Comparison of ENCODE assay signal across 24 mouse cellular contexts in genomic region chr7:76466427-76466826, GRCm38 (mm10).
A peak's percentile ranks its signal among the peaks of the same experiment; 100 is the strongest.
DNase-seq lines count a peak whose midpoint lies in the region; ATAC-seq and TF ChIP-seq lines count a peak whose summit lies in the region.
"Had no signal": no experiment of that assay in that cellular context is flagged by ENCODE, and none has a peak within 500 bp of the region (broad histone marks: within the 10 kb centered on the region; RNA-seq: fewer than 3 reads in every experiment).

No protein-coding gene starts in this region.

- no peaks in the 10 kb centered on the region for H3K27me3 ChIP-seq in CH12.LX (replicated peaks)
- H3K27me3 ChIP-seq in MEL (ENCODE audit: control insufficient read depth in 1 of 2, insufficient read depth in 2 of 2, low read length in 2 of 2), result no peaks in the 10 kb centered on the region
- no peaks in the 10 kb centered on the region for H3K27me3 ChIP-seq in myocyte (ENCODE audit: control insufficient read depth, insufficient read depth, insufficient read length)
- no peaks in the 10 kb centered on the region for H3K27me3 ChIP-seq in kidney, embryonic 16.5 days (ENCODE audit: insufficient read depth, low read length)
- H3K27me3 ChIP-seq: Patski had no signal

- no peak overlapping the region for H3ac ChIP-seq in myocyte (ENCODE audit: control insufficient read depth, insufficient read length)

- TF ChIP-seq EP300 in CH12.LX (IDR thresholded peaks at IDR 0.05; ENCODE audit: low read length) (no peak), MEL (IDR thresholded peaks at IDR 0.05; ENCODE audit: low read depth in 1 of 2, low read length in 2 of 2) (no peak; a peak in 1 of 4 replicates)

- H3K79me2 ChIP-seq in CH12.LX (replicated peaks; ENCODE audit: control insufficient read depth, extremely low read depth, insufficient read depth, poor library complexity, severe bottlenecking) (no peaks in the 10 kb centered on the region), MEL (ENCODE audit: control insufficient read depth, insufficient read depth, low read length, poor library complexity) (no peaks in the 10 kb centered on the region), myocyte (ENCODE audit: control insufficient read depth, insufficient read depth) (no peaks in the 10 kb centered on the region)

- H3K9me3 ChIP-seq in CH12.LX (replicated peaks; ENCODE audit: low read length), result no peaks in the 10 kb centered on the region
- no peaks in the 10 kb centered on the region; the same call in 1 of the 2 replicates for H3K9me3 ChIP-seq in MEL (replicated peaks; ENCODE audit: insufficient read depth, low read length)
- H3K9me3 ChIP-seq in kidney, embryonic 16.5 days (ENCODE audit: low read length), result no peaks in the 10 kb centered on the region
- H3K9me3 ChIP-seq: G1E had no signal

- TF ChIP-seq RAD21 in CH12.LX (IDR thresholded peaks at IDR 0.05; ENCODE audit: low read depth, low read length) (no peak), MEL (IDR thresholded peaks at IDR 0.05; ENCODE audit: low read depth, low read length) (no peak)

- WGBS in kidney, embryonic 16.5 days, result 73% methylated on average over 2 of the region's 2 CpGs

- no peak for ATAC-seq in kidney, embryonic 16.5 days (ENCODE audit: low FRiP score, low TSS enrichment)
- ATAC-seq: activated CD4-positive, CD25-positive, alpha-beta regulatory T cell, adult 4 months; CD4-positive, CD25-positive, alpha-beta regulatory T cell, adult 4 months; Patski had no signal

- H3K9ac ChIP-seq in CH12.LX (ENCODE audit: insufficient read depth, low read depth) (no peak overlapping the region), MEL (ENCODE audit: control insufficient read depth, low read depth, low read length, poor library complexity, severe bottlenecking) (no peak overlapping the region)
- H3K9ac ChIP-seq in kidney, embryonic 16.5 days (replicated peaks; ENCODE audit: low read length), result no peak overlapping the region

- dilution Hi-C loops in CH12.LX (cut with MboI; ENCODE audit: extremely low pct_ligation_motif_present, extremely low pct_unique_long_range_greater_than_20kb, low sequenced_read_pairs), result no loop called here

- H3K36me3 ChIP-seq in CH12.LX (replicated peaks in 1 of 2; ENCODE audit: control insufficient read depth in 1 of 2, insufficient read depth in 1 of 2, low read length in 1 of 2) (no peaks in the 10 kb centered on the region), MEL (ENCODE audit: control insufficient read depth in 1 of 2, insufficient read depth in 2 of 2, low read length in 2 of 2) (no peaks in the 10 kb centered on the region), myocyte (ENCODE audit: control insufficient read depth, insufficient read depth) (no peaks in the 10 kb centered on the region)
- H3K36me3 ChIP-seq in kidney, embryonic 16.5 days (ENCODE audit: insufficient read depth, low read length), result no peaks in the 10 kb centered on the region
- H3K36me3 ChIP-seq: G1E had no signal

- TF ChIP-seq CTCF in CH12.LX (conservative IDR thresholded peaks at IDR 0.05 in 1 of 2, IDR thresholded peaks at IDR 0.05 in 1 of 2; ENCODE audit: low read depth in 2 of 2, low read length in 2 of 2), result no peak
- TF ChIP-seq CTCF in MEL (IDR thresholded peaks at IDR 0.05 in 2 of 3, conservative IDR thresholded peaks at IDR 0.05 in 1 of 3; ENCODE audit: control insufficient read depth in 1 of 3, insufficient read depth in 1 of 3, low read depth in 2 of 3, low read length in 3 of 3, poor library complexity in 1 of 3, severe bottlenecking in 1 of 3), result no peak

- no peak for TF ChIP-seq POLR2A in CH12.LX (IDR thresholded peaks at IDR 0.05; ENCODE audit: low read depth, low read length)
- TF ChIP-seq POLR2A in MEL (IDR thresholded peaks at IDR 0.05; ENCODE audit: control insufficient read depth in 1 of 2, insufficient read depth in 1 of 2, low read depth in 1 of 2, low read length in 2 of 2, poor library complexity in 1 of 2), result no peak
- TF ChIP-seq POLR2A in myocyte (IDR thresholded peaks at IDR 0.05; ENCODE audit: insufficient read length, low read depth), result no peak

- H3K27ac ChIP-seq in CH12.LX (ENCODE audit: insufficient read depth, low read depth) (no peak overlapping the region), MEL (ENCODE audit: control insufficient read depth, low read depth, low read length) (no peak overlapping the region)
- no peak overlapping the region for H3K27ac ChIP-seq in kidney, embryonic 16.5 days (ENCODE audit: low read length)

- no peak overlapping the region for H3K4me2 ChIP-seq in CH12.LX (ENCODE audit: insufficient read depth, low read depth, poor library complexity, severe bottlenecking)
- no peak overlapping the region for H3K4me2 ChIP-seq in myocyte (ENCODE audit: low read depth)
- no peak overlapping the region for H3K4me2 ChIP-seq in kidney, embryonic 16.5 days (replicated peaks; ENCODE audit: low read depth, low read length)

- in situ Hi-C loops in CH12.LX (cut with MboI; ENCODE audit: low pct_ligation_motif_present, low pct_unique_long_range_greater_than_20kb, low sequenced_read_pairs), result no loop called here

- H3K4me3 ChIP-seq in CH12.LX (replicated peaks in 1 of 3; ENCODE audit: low read depth in 2 of 3, low read length in 2 of 3, poor library complexity in 1 of 3), result no peak overlapping the region
- no peak overlapping the region for H3K4me3 ChIP-seq in MEL (ENCODE audit: control insufficient read depth in 1 of 2, insufficient read depth in 1 of 2, low read depth in 2 of 2, low read length in 2 of 2)
- H3K4me3 ChIP-seq in myocyte, result no peak overlapping the region
- no peak overlapping the region for H3K4me3 ChIP-seq in kidney, embryonic 16.5 days (ENCODE audit: low read length)

- no peak for DNase-seq in CH12.LX (ENCODE audit: extremely low read depth)
- DNase-seq in MEL (ENCODE audit: low read depth, low spot score), result peak; percentile 12
- DNase-seq in MN1 (ENCODE audit: low spot score), result peak; percentile 16
- no peak for DNase-seq in urinary bladder, postnatal 36 days (ENCODE audit: low spot score in 2 of 2)
- DNase-seq in layer of hippocampus, adult 9-10 months (ENCODE audit: low spot score), result no peak
- no peak for DNase-seq in heart, postnatal 4 days
- DNase-seq: adrenal gland, adult 2 months; adrenal gland, adult 8-10 months; adrenal gland, postnatal 10 days; adrenal gland, postnatal 14 days; adrenal gland, postnatal 25 days; adrenal gland, postnatal 36 days; B cell, adult 2 months; cerebellum, adult 11 months; cerebellum, adult 11-12 months; cerebellum, adult 18-20 months; cerebellum, adult 2 months; cerebellum, adult 8-10 months had no signal

- peaks cover 14 to 25% of the 10 kb centered on the region in 2 experiments for H3K4me1 ChIP-seq in CH12.LX (ENCODE audit: control insufficient read depth in 1 of 2, insufficient read depth in 2 of 2)
- no peaks in the 10 kb centered on the region; a peak in 1 of 4 replicates for H3K4me1 ChIP-seq in MEL (ENCODE audit: control insufficient read depth in 1 of 2, insufficient read depth in 2 of 2, low read length in 2 of 2)
- no peaks in the 10 kb centered on the region for H3K4me1 ChIP-seq in kidney, embryonic 16.5 days (ENCODE audit: insufficient read depth, low read length)

TF ChIP-seq in CH12.LX, 34 proteins besides CTCF, POLR2A, EP300 and RAD21:
- TF ChIP-seq KAT2A (IDR thresholded peaks at IDR 0.05; ENCODE audit: insufficient replicate concordance, low read length), result no peak
- peak; percentile 70 for TF ChIP-seq ZNF384 (IDR thresholded peaks at IDR 0.05; ENCODE audit: low read depth, low read length)

TF ChIP-seq in MEL, 35 proteins besides CTCF, POLR2A, EP300 and RAD21:
- TF ChIP-seq ZMIZ1 (IDR thresholded peaks at IDR 0.05; ENCODE audit: low read depth, low read length) (no peak), ETS1 (IDR thresholded peaks at IDR 0.05; ENCODE audit: low read depth, low read length) (peak; percentile 6; the same call in 1 of the 2 replicates), USF1 (IDR thresholded peaks at IDR 0.05; ENCODE audit: low read depth, low read length) (no peak), ZNF384 (IDR thresholded peaks at IDR 0.05; ENCODE audit: low read depth, low read length) (0 out of 2 replicates have a peak, but pooled peaks have one; percentile 22)

TF ChIP-seq in myocyte, 11 proteins besides CTCF, POLR2A, EP300 and RAD21:
- TF ChIP-seq REST (IDR thresholded peaks at IDR 0.05; ENCODE audit: insufficient read depth, insufficient read length) (no peak), MYOG (IDR thresholded peaks at IDR 0.05; ENCODE audit: control insufficient read depth in 1 of 3, insufficient read depth in 1 of 3, insufficient read length in 2 of 3, low read depth in 2 of 3) (no peak), CEBPB (IDR thresholded peaks at IDR 0.05; ENCODE audit: insufficient read depth, poor library complexity, severe bottlenecking) (peak; percentile 91), TCF12 (IDR thresholded peaks at IDR 0.05; ENCODE audit: insufficient read depth, poor library complexity, severe bottlenecking) (no peak), POLR2AphosphoS2 (IDR thresholded peaks at IDR 0.05; ENCODE audit: insufficient read length, low read depth) (no peak)

Comparison
In these comparisons a context has a peak if more than half of its experiments do, and no peak if none do; other contexts are left out.
1. DNase-seq: peak in MEL (single experiment) and MN1 (single experiment); none in CH12.LX (single experiment), urinary bladder, postnatal 36 days (0 of 2), layer of hippocampus, adult 9-10 months (single experiment) and heart, postnatal 4 days (single experiment).
2. Of the 35 proteins assayed by ChIP-seq in both MEL and CH12.LX: peak only in MEL: ETS1; only in CH12.LX: none; in both: ZNF384; in neither: 33.